Mouse (Mus musculus) liver, embryonic 12.5 days (tissue): ENCODE data around the gene Ano10. TPM values are rescaled to one million over a fixed set of nuclear protein-coding genes. Genes with fewer than 3 reads are reported as not detected.
A peak's percentile ranks its signal among the peaks of the same experiment; 100 is the strongest.

Experiments
- ATAC-seq: fragments of 200-750 bp; cut with Nextera tagmentation; 2 replicates; pipeline ENCODE4 v1.8.0; 2017; ENCODE audit warnings: moderate number of reproducible peaks, mild to moderate bottlenecking, moderate library complexity
- H3K27ac ChIP-seq: fragments of 300-500 bp; sonication (generic); 2 replicates; pipeline ENCODE4 v1.5.1; 2016; ENCODE audit warnings: mild to moderate bottlenecking
- H3K27me3 ChIP-seq: fragments of 300-500 bp; sonication (generic); replicated peaks from 2 replicates; pipeline ENCODE4 v1.6.1; 2016; ENCODE audit warnings: mild to moderate bottlenecking, moderate library complexity
- H3K36me3 ChIP-seq: fragments of 300-500 bp; sonication (generic); 2 replicates; pipeline ENCODE4 v1.6.1; 2016; ENCODE audit warnings: mild to moderate bottlenecking, moderate library complexity
- H3K4me1 ChIP-seq: fragments of 300-500 bp; sonication (generic); 2 replicates; pipeline ENCODE4 v1.6.1; 2016
- H3K4me2 ChIP-seq: fragments of 300-500 bp; sonication (generic); 2 replicates; pipeline ENCODE4 v1.6.1; 2016; ENCODE audit warnings: mild to moderate bottlenecking, moderate library complexity
- H3K4me3 ChIP-seq: fragments of 300-500 bp; sonication (generic); 2 replicates; pipeline ENCODE4 v1.5.1; 2016; ENCODE audit warnings: mild to moderate bottlenecking, moderate library complexity
- H3K9ac ChIP-seq: fragments of 300-500 bp; sonication (generic); 2 replicates; pipeline ENCODE4 v1.6.1; 2016; ENCODE audit warnings: mild to moderate bottlenecking, moderate library complexity
- H3K9me3 ChIP-seq: fragments of 300-500 bp; sonication (generic); replicated peaks from 2 replicates; pipeline ENCODE4 v1.6.1; 2016; ENCODE audit warnings: mild to moderate bottlenecking, moderate library complexity
- WGBS: fragments of 180-500 bp; shearing (Covaris S2); methylation state at CpG from one replicate; pipeline ENCODE4 v1.1.7; 2016; ENCODE audit not compliant: insufficient replicate concordance; 5-methylcytosine and 5-hydroxymethylcytosine counted together
- polyA plus RNA-seq: library from polyadenylated mRNA; unstranded; fragments of >200 nt; fragmentation: Nextera tagmentation; extraction: Ambion mirVana; gene quantifications from 2 replicates; pipeline ENCODE4 v1.2.1, GENCODE M21; 2016

Gene Ano10
- polyA plus RNA-seq, 1 experiment from 2014 or later = 10.9 TPM

- H3K9ac ChIP-seq = no peak overlapping the region
- no peaks in the 10 kb centered on the region for H3K4me1 ChIP-seq
- H3K9me3 ChIP-seq = no peaks in the 10 kb centered on the region
- no peak for ATAC-seq
- H3K27ac ChIP-seq = no peak overlapping the region
- no peak overlapping the region for H3K4me3 ChIP-seq
- H3K27me3 ChIP-seq = no peaks in the 10 kb centered on the region
- WGBS = 57% methylated on average over 7 of the region's 7 CpGs
- no peak overlapping the region for H3K4me2 ChIP-seq
- H3K36me3 ChIP-seq = no peaks in the 10 kb centered on the region
Observed at GRCm38 (mm10) chr9:122216945-122217529, 77.2 kb downstream of the Ano10 start.

DNA sequence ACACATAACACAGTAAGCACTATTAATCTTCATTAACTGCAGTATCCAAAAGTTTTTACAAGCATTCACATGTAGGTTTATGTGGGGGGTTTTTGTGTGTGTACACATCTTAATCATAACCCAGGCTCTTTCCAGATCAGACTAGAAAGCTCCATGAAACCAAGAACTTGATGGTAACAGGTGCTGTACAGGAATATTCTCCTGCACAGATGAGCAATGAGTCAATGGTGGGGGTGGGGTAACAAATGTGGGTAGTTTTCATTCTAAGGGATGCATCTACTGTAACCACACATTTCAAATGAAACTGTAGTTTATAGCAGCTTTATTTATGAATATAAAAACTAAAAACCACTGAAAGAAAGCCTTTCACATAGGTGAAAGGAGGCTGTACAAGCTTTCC lies 79.1 kb downstream of the Ano10 start:
- Histone ChIP-seq H3K9me3 (no peaks in the 10 kb centered on the region), H3K27ac (no peak overlapping the region), H3K4me3 (no peak overlapping the region), H3K4me1 (no peaks in the 10 kb centered on the region), H3K27me3 (no peaks in the 10 kb centered on the region), H3K36me3 (no peaks in the 10 kb centered on the region), H3K4me2 (no peak overlapping the region), H3K9ac (no peak overlapping the region)
- no peak for ATAC-seq

- H3K36me3 ChIP-seq = no peaks in the 10 kb centered on the region
- no peak overlapping the region for H3K4me2 ChIP-seq
- H3K27me3 ChIP-seq = no peaks in the 10 kb centered on the region
- no peak overlapping the region for H3K27ac ChIP-seq
- 0 out of 2 replicates have a peak, but pooled peaks cover 4% of the 10 kb centered on the region for H3K4me1 ChIP-seq
- no peak overlapping the region for H3K9ac ChIP-seq
- H3K4me3 ChIP-seq = no peak overlapping the region
- 50% methylated on average over 4 of the region's 4 CpGs for WGBS
- no peak for ATAC-seq
- no peaks in the 10 kb centered on the region for H3K9me3 ChIP-seq
Observed at GRCm38 (mm10) chr9:122208311-122208710, 85.9 kb downstream of the Ano10 start.

DNA sequence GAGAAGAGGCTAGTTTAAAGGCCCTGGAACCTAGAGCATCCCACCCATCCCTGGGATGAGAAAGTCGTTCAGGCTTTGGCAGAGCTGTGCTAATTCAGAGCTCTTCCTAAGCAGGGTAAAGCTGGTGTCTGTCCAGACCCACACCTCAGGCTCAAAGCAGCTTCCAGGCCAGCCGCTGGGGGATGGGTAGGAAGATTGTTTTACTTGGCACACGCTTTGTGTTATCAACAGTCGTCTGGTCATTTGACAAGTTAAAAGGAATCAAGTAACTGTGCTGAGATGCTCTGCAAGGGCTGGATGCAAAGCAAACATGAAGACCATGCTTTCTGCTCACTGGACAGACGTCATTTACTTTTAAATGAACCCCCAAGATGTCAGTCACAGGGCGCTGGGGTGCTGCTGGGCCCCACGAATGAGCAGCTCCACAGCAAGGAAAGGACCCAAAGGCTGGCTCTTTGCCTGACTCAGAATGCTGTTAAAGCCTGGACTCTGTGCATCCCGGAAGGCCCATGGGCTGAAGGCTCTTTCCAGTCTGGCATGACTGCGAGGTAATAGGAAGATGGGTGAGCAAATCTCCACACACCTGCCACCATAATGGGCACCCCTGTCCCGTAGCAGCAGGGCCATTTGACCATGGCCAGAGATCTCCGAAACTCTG lies 88.6 kb downstream of the Ano10 start:
- no peak overlapping the region for H3K4me2 ChIP-seq
- H3K9ac ChIP-seq = no peak overlapping the region
- no peaks in the 10 kb centered on the region for H3K27me3 ChIP-seq
- H3K4me3 ChIP-seq = no peak overlapping the region
- 0 out of 2 replicates have a peak, but pooled peaks cover 8% of the 10 kb centered on the region for H3K4me1 ChIP-seq
- H3K9me3 ChIP-seq = no peaks in the 10 kb centered on the region
- H3K36me3 ChIP-seq = no peaks in the 10 kb centered on the region
- WGBS = 54% methylated on average over 11 of the region's 11 CpGs
- H3K27ac ChIP-seq = no peak overlapping the region
- ATAC-seq = no peak

DNA sequence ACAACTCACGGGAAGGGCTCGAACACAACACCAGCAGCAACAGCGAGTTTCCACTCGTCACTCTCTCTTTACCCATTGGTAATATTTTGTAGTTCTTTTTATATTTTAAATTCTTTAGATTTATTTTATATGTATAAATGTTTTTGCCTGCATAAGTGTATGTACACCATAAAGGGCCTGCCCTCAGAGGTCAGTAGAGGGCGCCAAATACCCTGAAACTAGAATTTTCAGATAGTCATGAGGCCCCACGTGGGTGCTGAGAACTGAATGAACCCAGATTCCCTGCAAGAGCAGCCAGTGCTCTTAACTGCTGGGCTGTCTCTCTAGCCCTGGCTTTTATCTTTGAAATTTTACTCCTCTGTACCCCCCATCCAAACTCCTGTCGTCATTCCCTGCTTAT lies 89.7 kb downstream of the Ano10 start:
- 0 out of 2 replicates have a peak, but pooled peaks cover 8% of the 10 kb centered on the region for H3K4me1 ChIP-seq
- no peak overlapping the region for H3K9ac ChIP-seq
- no peaks in the 10 kb centered on the region for H3K9me3 ChIP-seq
- H3K27ac ChIP-seq = no peak overlapping the region
- H3K4me2 ChIP-seq = no peak overlapping the region
- no peak for ATAC-seq
- no peaks in the 10 kb centered on the region for H3K36me3 ChIP-seq
- no peaks in the 10 kb centered on the region for H3K27me3 ChIP-seq
- WGBS = 43% methylated on average over 7 of the region's 7 CpGs
- H3K4me3 ChIP-seq = no peak overlapping the region

- H3K27me3 ChIP-seq = no peaks in the 10 kb centered on the region
- no peak overlapping the region for H3K4me3 ChIP-seq
- H3K4me1 ChIP-seq = 0 out of 2 replicates have a peak, but pooled peaks cover 4% of the 10 kb centered on the region
- H3K4me2 ChIP-seq = no peak overlapping the region
- no peaks in the 10 kb centered on the region for H3K9me3 ChIP-seq
- H3K36me3 ChIP-seq = no peaks in the 10 kb centered on the region
- H3K9ac ChIP-seq = no peak overlapping the region
- H3K27ac ChIP-seq = no peak overlapping the region
- ATAC-seq = no peak
- 21% methylated on average over 6 of the region's 6 CpGs for WGBS
Observed at GRCm38 (mm10) chr9:122199253-122199652, 95.0 kb downstream of the Ano10 start.

- Histone ChIP-seq H3K4me1 (0 out of 2 replicates have a peak, but pooled peaks cover 4% of the 10 kb centered on the region), H3K9ac (no peak overlapping the region), H3K27me3 (no peaks in the 10 kb centered on the region), H3K27ac (no peak overlapping the region), H3K4me2 (no peak overlapping the region), H3K9me3 (no peaks in the 10 kb centered on the region), H3K4me3 (no peak overlapping the region), H3K36me3 (no peaks in the 10 kb centered on the region)
- no peak for ATAC-seq
- 77% methylated on average over 3 of the region's 3 CpGs for WGBS
Observed at GRCm38 (mm10) chr9:122198621-122199020, 95.6 kb downstream of the Ano10 start.

DNA sequence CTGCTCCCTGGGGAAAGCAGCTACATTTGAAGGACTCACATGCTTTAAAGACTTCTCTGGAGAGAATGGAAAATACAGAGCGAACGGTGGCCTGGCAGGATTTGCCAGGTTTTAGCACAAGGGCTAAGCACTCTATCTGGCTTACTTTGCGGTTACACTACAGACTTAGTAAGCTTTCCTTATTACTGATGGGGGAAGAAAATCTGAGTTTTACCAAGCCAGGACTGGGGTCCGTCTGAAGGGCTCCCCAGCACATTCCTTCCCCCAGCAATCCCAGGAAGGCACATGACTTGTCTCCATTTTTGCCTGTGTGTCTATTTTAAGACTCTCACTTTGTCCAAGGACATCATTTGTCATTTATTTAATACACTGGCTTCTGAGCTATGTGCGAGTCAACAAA lies 97.2 kb downstream of the Ano10 start:
- Histone ChIP-seq H3K27ac (no peak overlapping the region), H3K4me2 (no peak overlapping the region), H3K27me3 (no peaks in the 10 kb centered on the region), H3K36me3 (no peaks in the 10 kb centered on the region), H3K4me1 (no peaks in the 10 kb centered on the region), H3K9ac (no peak overlapping the region), H3K9me3 (no peaks in the 10 kb centered on the region), H3K4me3 (no peak overlapping the region)
- no peak for ATAC-seq
- WGBS = 64% methylated on average over 5 of the region's 5 CpGs

DNA sequence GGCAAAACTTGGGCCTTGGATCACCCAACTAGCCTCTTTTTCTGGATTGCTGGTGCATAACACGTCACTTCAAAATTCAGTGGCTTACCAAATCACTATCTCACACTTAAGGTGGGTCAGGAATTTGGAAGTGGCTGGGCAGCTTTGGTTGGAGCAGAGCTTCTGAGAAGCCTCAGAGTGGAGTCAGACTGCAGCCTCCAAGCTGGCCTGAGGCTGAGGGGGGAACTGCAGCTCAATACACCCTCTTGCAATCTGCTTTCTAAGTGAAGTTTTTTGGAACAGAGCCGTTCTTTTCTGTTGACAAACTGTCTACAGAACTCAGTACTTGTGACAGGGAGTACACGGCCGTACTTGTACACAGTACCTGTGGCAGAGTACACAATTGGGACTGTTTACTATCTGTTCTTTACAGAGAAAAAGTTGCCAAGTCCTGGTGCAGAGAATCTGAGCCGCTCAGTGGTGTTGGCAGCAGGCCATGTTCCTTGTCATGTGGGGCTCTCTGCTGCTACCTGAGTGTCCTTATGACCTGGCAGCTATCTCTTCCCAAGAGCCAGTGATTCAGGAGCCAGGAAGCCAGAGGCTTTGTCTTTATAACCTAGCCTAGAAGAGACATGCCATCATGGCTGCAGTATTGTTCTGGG lies 99.1 kb downstream of the Ano10 start:
- WGBS = 52% methylated on average over 5 of the region's 5 CpGs
- ATAC-seq = no peak
- Histone ChIP-seq H3K27me3 (no peaks in the 10 kb centered on the region), H3K4me2 (no peak overlapping the region), H3K4me1 (no peaks in the 10 kb centered on the region), H3K9ac (no peak overlapping the region), H3K4me3 (no peak overlapping the region), H3K36me3 (no peaks in the 10 kb centered on the region), H3K9me3 (no peaks in the 10 kb centered on the region), H3K27ac (no peak overlapping the region)

GRCm38 (mm10) chr9:122193823-122194222 lies 100.4 kb downstream of the Ano10 start:
- H3K36me3 ChIP-seq = no peaks in the 10 kb centered on the region
- no peak overlapping the region for H3K4me3 ChIP-seq
- H3K4me2 ChIP-seq = no peak overlapping the region
- 56% methylated on average over 5 of the region's 5 CpGs for WGBS
- no peak overlapping the region for H3K27ac ChIP-seq
- H3K9me3 ChIP-seq = no peaks in the 10 kb centered on the region
- H3K9ac ChIP-seq = no peak overlapping the region
- no peaks in the 10 kb centered on the region for H3K27me3 ChIP-seq
- no peaks in the 10 kb centered on the region for H3K4me1 ChIP-seq
- ATAC-seq = no peak

- Histone ChIP-seq H3K4me2 (no peak overlapping the region), H3K9me3 (no peaks in the 10 kb centered on the region), H3K4me1 (no peaks in the 10 kb centered on the region), H3K27me3 (no peaks in the 10 kb centered on the region), H3K4me3 (no peak overlapping the region), H3K9ac (no peak overlapping the region), H3K27ac (no peak overlapping the region), H3K36me3 (no peaks in the 10 kb centered on the region)
- ATAC-seq = no peak
- WGBS = 59% methylated on average over 5 of the region's 5 CpGs
Observed at GRCm38 (mm10) chr9:122193361-122193760, 100.9 kb downstream of the Ano10 start.

- no peaks in the 10 kb centered on the region for H3K36me3 ChIP-seq
- 11% methylated on average over 1 of the region's 1 CpGs for WGBS
- H3K4me1 ChIP-seq = 0 out of 2 replicates have a peak, but pooled peaks cover 12% of the 10 kb centered on the region
- peak; percentile 48 for ATAC-seq
- H3K4me3 ChIP-seq = no peak overlapping the region
- no peaks in the 10 kb centered on the region for H3K9me3 ChIP-seq
- no peak overlapping the region for H3K9ac ChIP-seq
- H3K27ac ChIP-seq = no peak overlapping the region
- no peak overlapping the region for H3K4me2 ChIP-seq
- H3K27me3 ChIP-seq = no peaks in the 10 kb centered on the region
Observed at GRCm38 (mm10) chr9:122188724-122189123, 105.5 kb downstream of the Ano10 start.
